Mouse (Mus musculus) limb, embryonic 12.5 days (tissue): ENCODE measurements at regions not wholly inside any gene's neighbourhood (a gene's known extent, or its start where the extent isn't known, plus 50 kb on each side); places are given as distances from the start of the nearest gene placed in this dataset.

Source experiments
- ATAC-seq: fragments of 200-750 bp; cut with Nextera tagmentation; 2 replicates; pipeline ENCODE4 v1.8.0; 2017; ENCODE audit warnings: low read depth, moderate TSS enrichment; ENCODE audit not compliant: insufficient number of reproducible peaks, insufficient read depth, low FRiP score, low TSS enrichment
- H3K27ac ChIP-seq: fragments of 300-500 bp; sonication (generic); 2 replicates; pipeline ENCODE4 v1.5.1; 2016; ENCODE audit warnings: mild to moderate bottlenecking, moderate library complexity
- H3K27me3 ChIP-seq: fragments of 300-500 bp; sonication (generic); 2 replicates; pipeline ENCODE4 v1.6.1; 2016; ENCODE audit warnings: mild to moderate bottlenecking, moderate library complexity
- H3K36me3 ChIP-seq: fragments of 300-500 bp; sonication (generic); 2 replicates; pipeline ENCODE4 v1.6.1; 2016; ENCODE audit warnings: mild to moderate bottlenecking, moderate library complexity
- H3K4me1 ChIP-seq: fragments of 300-500 bp; sonication (generic); replicated peaks from 2 replicates; pipeline ENCODE4 v1.6.1; 2016
- H3K4me2 ChIP-seq: fragments of 300-500 bp; sonication (generic); 2 replicates; pipeline ENCODE4 v1.6.1; 2016; ENCODE audit warnings: mild to moderate bottlenecking, moderate library complexity
- H3K4me3 ChIP-seq: fragments of 300-500 bp; sonication (generic); replicated peaks from 2 replicates; pipeline ENCODE4 v1.5.1; 2016; ENCODE audit warnings: mild to moderate bottlenecking
- H3K9ac ChIP-seq: fragments of 300-500 bp; sonication (generic); replicated peaks from 2 replicates; pipeline ENCODE4 v1.6.1; 2016; ENCODE audit warnings: mild to moderate bottlenecking, moderate library complexity
- H3K9me3 ChIP-seq: fragments of 300-500 bp; sonication (generic); 2 replicates; pipeline ENCODE4 v1.6.1; 2016; ENCODE audit warnings: mild to moderate bottlenecking, moderate library complexity
- WGBS: fragments of 180-500 bp; shearing (Covaris S2); methylation state at CpG from one replicate; pipeline ENCODE4 v1.1.7; 2016; 5-methylcytosine and 5-hydroxymethylcytosine counted together

DNA sequence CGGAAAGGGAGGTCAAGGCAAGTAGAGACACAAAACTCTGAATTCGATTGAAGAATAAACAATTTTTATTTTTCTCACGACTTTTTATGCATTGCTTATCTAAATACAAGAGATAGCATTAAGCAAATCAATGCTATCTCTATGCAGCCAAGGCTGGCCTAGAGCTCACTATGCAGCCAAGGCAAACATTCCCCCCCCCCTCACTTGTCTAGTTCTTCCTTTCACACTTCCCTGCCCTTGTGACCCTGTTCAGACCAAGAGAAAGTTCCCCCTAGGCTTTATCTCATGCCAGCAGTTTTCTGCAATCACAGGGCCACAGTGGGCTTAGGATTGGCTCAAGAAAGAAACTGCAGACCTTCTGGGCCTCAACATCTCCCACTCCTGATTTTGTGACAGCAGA, 417.9 kb upstream of the Rag2 start:
- no peak overlapping the region for H3K4me2 ChIP-seq
- no peaks in the 10 kb centered on the region for H3K9me3 ChIP-seq
- H3K27ac ChIP-seq, result no peak overlapping the region
- H3K27me3 ChIP-seq, result no peaks in the 10 kb centered on the region
- H3K4me1 ChIP-seq, result no peaks in the 10 kb centered on the region
- WGBS, result 86% methylated on average over 3 of the region's 3 CpGs
- H3K9ac ChIP-seq, result no peak overlapping the region
- H3K4me3 ChIP-seq, result no peak overlapping the region
- ATAC-seq, result no peak
- no peaks in the 10 kb centered on the region for H3K36me3 ChIP-seq

DNA sequence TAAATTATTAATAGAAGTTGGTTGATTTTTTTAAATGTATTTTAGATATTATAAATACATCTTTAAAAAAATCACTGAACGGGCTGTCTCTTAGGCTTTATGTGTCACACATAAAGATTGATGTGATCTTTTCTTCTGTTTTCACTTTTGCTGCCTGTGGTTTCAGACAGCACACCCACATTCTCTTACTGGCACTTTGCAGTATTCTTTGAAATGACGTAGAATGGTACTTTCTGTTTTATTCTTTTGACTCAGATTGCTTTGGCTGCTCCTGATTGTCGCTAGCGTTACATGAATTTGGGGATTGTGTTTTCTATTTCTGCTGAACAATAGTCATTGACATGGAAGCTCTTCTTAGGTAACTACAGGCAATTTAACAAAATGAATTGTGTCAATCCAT, 415.4 kb upstream of the Rag2 start:
- Histone ChIP-seq H3K36me3 (no peaks in the 10 kb centered on the region), H3K27me3 (no peaks in the 10 kb centered on the region), H3K4me3 (no peak overlapping the region), H3K4me1 (no peaks in the 10 kb centered on the region), H3K9ac (no peak overlapping the region), H3K27ac (no peak overlapping the region), H3K9me3 (no peaks in the 10 kb centered on the region), H3K4me2 (no peak overlapping the region)
- no peak for ATAC-seq
- 83% methylated on average over 4 of the region's 4 CpGs for WGBS

DNA sequence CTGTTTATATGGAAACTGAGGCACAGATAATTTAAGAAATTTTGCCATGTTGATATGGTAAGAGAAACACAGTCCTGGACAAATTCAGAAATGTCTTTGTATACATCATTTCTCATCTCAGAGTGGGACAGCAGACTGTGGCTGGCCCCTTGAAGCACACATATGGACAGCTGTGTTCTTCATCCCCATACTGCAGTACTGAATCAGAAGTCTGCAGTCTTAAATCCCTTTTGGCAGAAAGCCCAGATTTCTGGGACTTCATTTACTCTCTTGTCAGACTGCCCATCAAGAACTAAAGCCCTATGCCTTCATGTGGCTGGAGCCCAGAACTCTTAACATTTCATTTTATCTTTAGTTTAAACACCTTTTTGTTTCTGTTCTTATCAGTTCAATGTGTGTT, 403.8 kb upstream of the Rag2 start:
- no peaks in the 10 kb centered on the region for H3K27me3 ChIP-seq
- no peaks in the 10 kb centered on the region for H3K4me1 ChIP-seq
- no peaks in the 10 kb centered on the region for H3K36me3 ChIP-seq
- ATAC-seq, result no peak
- no peak overlapping the region for H3K4me3 ChIP-seq
- H3K9ac ChIP-seq, result no peak overlapping the region
- no peak overlapping the region for H3K4me2 ChIP-seq
- no peaks in the 10 kb centered on the region for H3K9me3 ChIP-seq
- H3K27ac ChIP-seq, result no peak overlapping the region

DNA sequence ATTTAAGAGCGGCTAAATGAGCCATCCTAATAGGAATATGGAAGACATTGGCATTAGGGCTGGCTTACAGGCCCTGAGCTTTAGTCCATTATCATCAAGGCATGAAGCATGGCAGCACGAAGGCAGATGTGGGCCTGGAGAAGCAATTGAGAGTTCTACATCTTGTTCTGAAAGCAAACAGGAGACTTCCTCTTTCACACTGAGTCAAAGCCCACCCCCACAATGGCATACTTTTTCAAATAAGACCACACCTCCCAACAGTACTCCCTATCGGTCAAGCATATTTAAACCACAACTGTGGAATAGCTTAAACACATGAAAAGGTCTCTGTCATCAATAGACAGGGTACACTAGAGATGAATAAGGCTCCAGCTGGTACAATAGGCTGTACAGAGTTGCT, 381.5 kb upstream of the Rag2 start:
- WGBS, result 87% methylated on average over 3 of the region's 3 CpGs

DNA sequence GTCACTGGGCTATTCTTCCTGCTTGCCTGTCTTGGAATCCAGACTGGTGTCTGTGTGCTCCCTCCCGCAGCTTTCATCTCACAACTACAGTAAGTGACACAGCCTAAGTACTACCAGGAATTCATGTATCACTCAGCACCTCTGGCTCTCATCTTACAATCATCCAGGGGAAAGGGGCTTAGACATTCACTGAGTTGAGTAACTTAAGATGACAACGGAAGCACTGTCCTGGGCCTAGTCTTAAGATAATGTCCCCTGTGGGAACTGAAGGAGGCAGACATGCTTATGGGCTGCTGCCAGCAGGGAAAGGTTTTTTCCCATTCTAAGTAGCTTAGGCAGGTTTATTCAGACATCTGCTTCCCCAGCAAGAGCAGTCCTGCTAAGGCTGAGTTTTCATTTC, 377.4 kb upstream of the Rag2 start:
- no peaks in the 10 kb centered on the region for H3K9me3 ChIP-seq
- H3K4me2 ChIP-seq, result no peak overlapping the region
- H3K4me1 ChIP-seq, result no peaks in the 10 kb centered on the region
- no peaks in the 10 kb centered on the region for H3K27me3 ChIP-seq
- H3K9ac ChIP-seq, result no peak overlapping the region
- H3K27ac ChIP-seq, result no peak overlapping the region
- no peak for ATAC-seq
- no peaks in the 10 kb centered on the region for H3K36me3 ChIP-seq
- WGBS, result 66% methylated on average over 2 of the region's 2 CpGs
- H3K4me3 ChIP-seq, result no peak overlapping the region

More for the DNA sequence above, 381.5 kb upstream of the Rag2 start:
- no peak for ATAC-seq
- Histone ChIP-seq H3K4me1 (no peaks in the 10 kb centered on the region), H3K9ac (no peak overlapping the region), H3K27me3 (no peaks in the 10 kb centered on the region), H3K4me2 (no peak overlapping the region), H3K4me3 (no peak overlapping the region), H3K9me3 (no peaks in the 10 kb centered on the region), H3K27ac (no peak overlapping the region), H3K36me3 (no peaks in the 10 kb centered on the region)

DNA sequence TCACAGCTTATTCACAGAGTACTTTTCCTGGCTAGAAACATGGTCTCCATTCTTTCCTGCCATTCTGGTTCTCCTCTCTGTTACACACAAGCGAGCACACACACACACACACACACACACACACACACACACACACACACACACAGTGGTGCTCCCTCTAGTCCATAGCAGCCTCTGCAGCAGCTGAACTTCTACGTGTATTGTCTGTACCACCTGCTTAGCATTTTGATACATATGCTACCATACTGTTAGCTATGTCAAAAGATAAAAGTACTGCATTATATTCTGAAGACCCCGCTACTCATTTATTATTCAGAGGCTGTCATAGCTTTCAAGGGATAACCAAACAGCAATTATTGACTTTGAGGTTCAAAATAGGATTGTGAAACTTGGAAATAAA, 372.3 kb upstream of the Rag2 start:
- H3K9ac ChIP-seq, result no peak overlapping the region
- no peak overlapping the region for H3K27ac ChIP-seq
- 77% methylated on average over 3 of the region's 3 CpGs for WGBS
- ATAC-seq, result no peak
- no peaks in the 10 kb centered on the region for H3K36me3 ChIP-seq
- H3K27me3 ChIP-seq, result no peaks in the 10 kb centered on the region
- no peaks in the 10 kb centered on the region for H3K4me1 ChIP-seq
- H3K4me2 ChIP-seq, result no peak overlapping the region
- H3K9me3 ChIP-seq, result no peaks in the 10 kb centered on the region
- no peak overlapping the region for H3K4me3 ChIP-seq

DNA sequence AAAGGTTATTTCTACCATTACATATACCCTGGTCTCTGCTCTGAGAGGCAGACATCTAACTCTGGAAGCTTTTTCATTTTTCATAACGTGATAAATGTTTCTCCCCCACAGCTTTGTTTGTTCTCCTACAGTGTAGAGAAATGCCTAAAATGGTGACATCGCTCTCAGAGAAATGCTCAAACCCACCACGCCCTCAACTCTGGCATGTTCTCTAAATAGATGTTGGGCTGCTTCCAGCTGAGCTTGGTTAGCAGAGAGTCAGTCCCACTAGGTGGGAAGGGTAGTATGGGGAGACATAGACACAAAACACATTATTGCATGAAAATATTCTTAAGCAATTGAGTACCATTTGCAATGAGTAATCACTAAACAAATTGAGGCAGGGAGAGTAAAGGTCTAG, 368.1 kb upstream of the Rag2 start:
- ATAC-seq, result no peak

DNA sequence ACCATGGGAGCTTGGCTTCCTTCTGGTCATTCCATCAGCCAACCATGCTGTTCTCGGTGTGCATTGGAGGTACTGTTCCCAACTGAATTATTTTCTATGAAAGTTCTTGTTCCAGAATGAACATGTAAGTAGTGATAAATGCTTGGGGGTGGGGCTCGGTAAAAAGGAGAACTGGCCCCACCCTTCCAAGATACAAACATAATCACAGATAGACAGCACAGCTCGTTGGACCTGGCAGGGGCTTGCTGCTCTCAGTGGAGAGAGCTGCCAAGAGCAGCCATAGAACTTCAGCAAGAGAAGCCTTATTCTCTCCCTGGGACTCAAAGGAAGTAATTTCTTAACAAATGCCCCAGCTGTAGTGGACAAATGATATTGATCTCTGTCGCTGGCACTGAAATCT, 360.6 kb upstream of the Rag2 start:
- Histone ChIP-seq H3K27me3 (no peaks in the 10 kb centered on the region), H3K9me3 (no peaks in the 10 kb centered on the region), H3K36me3 (no peaks in the 10 kb centered on the region), H3K4me1 (no peaks in the 10 kb centered on the region), H3K4me3 (no peak overlapping the region), H3K9ac (no peak overlapping the region), H3K27ac (no peak overlapping the region), H3K4me2 (no peak overlapping the region)
- ATAC-seq, result no peak
- WGBS, result 86% methylated on average over 4 of the region's 4 CpGs

More for the DNA sequence above, 368.1 kb upstream of the Rag2 start:
- 74% methylated on average over 3 of the region's 3 CpGs for WGBS
- no peaks in the 10 kb centered on the region for H3K9me3 ChIP-seq
- H3K4me1 ChIP-seq, result no peaks in the 10 kb centered on the region
- no peaks in the 10 kb centered on the region for H3K27me3 ChIP-seq
- H3K27ac ChIP-seq, result no peak overlapping the region
- H3K36me3 ChIP-seq, result no peaks in the 10 kb centered on the region
- no peak overlapping the region for H3K4me2 ChIP-seq
- H3K9ac ChIP-seq, result no peak overlapping the region
- H3K4me3 ChIP-seq, result no peak overlapping the region

DNA sequence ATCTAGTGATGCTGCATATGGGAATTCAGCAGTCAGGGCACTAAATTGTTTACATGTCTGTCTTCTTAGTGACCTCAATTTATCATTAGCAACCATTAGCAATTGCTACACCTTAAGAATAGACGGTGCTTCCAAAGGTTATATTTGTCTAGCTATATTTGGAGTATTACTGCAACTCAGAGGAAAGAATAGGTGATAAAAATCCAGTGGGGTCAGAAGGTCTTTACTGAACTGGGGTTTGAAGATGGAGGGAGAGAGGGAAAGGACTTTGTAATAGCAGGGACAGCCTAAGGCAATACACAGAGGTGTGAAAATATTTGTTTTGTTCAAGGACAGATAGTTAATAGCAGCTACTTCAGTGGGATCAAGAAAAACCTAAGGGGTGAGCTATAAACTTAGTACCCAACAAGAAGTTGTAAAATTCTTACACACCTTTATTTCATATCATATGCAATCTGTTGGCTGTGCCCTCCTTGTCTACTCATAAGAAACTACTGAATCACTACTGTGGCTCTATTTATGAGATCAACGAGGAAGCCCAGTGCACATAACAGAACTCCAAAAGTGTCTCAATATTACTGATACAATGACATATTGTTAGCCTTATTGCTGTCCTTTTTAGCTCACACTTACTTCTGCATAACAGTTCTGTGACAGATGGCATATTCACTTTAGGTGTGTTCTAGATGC, 357.7 kb upstream of the Rag2 start:
- Histone ChIP-seq H3K4me3 (no peak overlapping the region), H3K36me3 (no peaks in the 10 kb centered on the region), H3K9me3 (no peaks in the 10 kb centered on the region), H3K4me1 (no peaks in the 10 kb centered on the region), H3K9ac (no peak overlapping the region), H3K4me2 (no peak overlapping the region), H3K27me3 (no peaks in the 10 kb centered on the region), H3K27ac (no peak overlapping the region)
- WGBS, result 88% methylated on average over 2 of the region's 2 CpGs
- ATAC-seq, result no peak

DNA sequence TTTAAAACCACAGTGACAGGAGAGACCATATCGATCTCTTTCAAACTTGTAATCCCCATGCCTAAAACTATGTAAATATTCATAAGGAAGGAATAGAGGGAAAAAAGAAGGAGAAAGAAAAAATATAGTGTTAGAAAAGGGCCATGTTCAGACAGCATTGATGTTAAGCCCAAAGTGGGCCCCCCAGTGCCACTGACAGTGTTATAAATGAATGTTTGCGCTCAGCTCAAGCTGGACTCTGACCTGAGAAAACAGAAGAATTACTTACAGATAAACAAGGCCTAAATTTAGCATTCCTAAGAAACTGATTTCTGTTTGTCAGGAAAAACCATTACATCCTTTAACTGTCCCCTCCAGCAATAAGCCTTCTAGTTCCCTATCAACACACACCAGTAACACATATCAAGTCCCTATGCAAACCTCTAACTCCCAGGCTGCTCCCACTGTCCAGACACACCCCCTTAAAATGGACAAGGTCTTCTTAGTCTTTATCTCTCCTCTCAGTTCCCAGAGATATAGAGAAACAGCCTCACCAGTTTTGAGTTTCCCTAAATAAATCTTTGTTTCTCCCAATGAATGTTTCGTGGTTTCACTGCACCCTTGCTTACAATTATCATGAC, 350.4 kb upstream of the Rag2 start:
- no peak overlapping the region for H3K4me2 ChIP-seq
- H3K27me3 ChIP-seq, result no peaks in the 10 kb centered on the region
- WGBS, result 88% methylated on average over 3 of the region's 3 CpGs
- no peak for ATAC-seq
- H3K4me1 ChIP-seq, result no peaks in the 10 kb centered on the region
- no peaks in the 10 kb centered on the region for H3K36me3 ChIP-seq
- no peak overlapping the region for H3K9ac ChIP-seq
- no peak overlapping the region for H3K27ac ChIP-seq
- H3K9me3 ChIP-seq, result no peaks in the 10 kb centered on the region
- no peak overlapping the region for H3K4me3 ChIP-seq

DNA sequence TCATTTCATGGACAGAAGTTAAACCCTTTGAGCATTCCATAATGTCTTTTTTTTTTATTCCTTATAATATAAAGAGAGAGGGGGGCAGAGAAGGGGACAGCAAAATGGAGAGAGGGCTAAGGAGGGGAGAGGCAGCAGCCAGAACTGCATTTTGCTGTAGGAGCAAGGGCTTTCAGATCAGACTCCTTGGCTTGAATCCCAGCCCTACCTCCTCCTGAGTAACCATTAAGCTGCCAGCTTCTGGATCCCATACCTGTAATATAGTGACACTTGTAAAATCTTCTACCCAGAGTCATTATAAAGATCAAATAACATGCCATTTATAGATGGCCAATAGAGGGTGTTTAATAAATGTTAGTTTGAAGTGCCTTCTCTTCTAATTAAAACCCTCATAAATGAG, 339.6 kb upstream of the Rag2 start:
- Histone ChIP-seq H3K4me3 (no peak overlapping the region), H3K9me3 (no peaks in the 10 kb centered on the region), H3K36me3 (no peaks in the 10 kb centered on the region), H3K27ac (no peak overlapping the region), H3K4me2 (no peak overlapping the region), H3K4me1 (no peaks in the 10 kb centered on the region), H3K27me3 (no peaks in the 10 kb centered on the region), H3K9ac (no peak overlapping the region)
- no peak for ATAC-seq

DNA sequence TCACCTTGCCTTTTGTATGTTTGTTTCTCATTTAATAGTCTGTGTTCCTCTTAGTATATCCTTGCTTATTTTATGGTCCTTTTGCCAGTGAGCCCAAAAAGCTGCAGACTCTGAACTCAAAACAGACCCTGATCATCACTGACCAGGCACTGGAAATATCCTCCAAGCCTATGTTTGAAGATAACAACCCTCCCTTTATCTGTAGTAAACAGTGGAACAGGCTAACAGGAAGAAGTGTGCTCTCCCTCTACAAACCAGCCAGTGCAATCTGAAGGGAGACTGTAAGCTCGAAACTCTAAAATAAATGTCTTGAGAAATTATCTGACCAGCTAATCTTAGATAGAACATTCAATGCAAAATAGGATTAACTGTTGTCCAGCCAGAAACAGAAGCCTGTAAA, 336.4 kb upstream of the Rag2 start:
- H3K27ac ChIP-seq, result no peak overlapping the region
- H3K36me3 ChIP-seq, result no peaks in the 10 kb centered on the region
- WGBS, result 93% methylated on average over 1 of the region's 1 CpGs
- no peak for ATAC-seq
- no peaks in the 10 kb centered on the region for H3K9me3 ChIP-seq
- H3K4me3 ChIP-seq, result no peak overlapping the region
- H3K27me3 ChIP-seq, result no peaks in the 10 kb centered on the region
- H3K4me1 ChIP-seq, result no peaks in the 10 kb centered on the region
- H3K9ac ChIP-seq, result no peak overlapping the region
- no peak overlapping the region for H3K4me2 ChIP-seq
